Comparison of ENCODE assay signal across 8 mouse cellular contexts in the genomic region with DNA sequence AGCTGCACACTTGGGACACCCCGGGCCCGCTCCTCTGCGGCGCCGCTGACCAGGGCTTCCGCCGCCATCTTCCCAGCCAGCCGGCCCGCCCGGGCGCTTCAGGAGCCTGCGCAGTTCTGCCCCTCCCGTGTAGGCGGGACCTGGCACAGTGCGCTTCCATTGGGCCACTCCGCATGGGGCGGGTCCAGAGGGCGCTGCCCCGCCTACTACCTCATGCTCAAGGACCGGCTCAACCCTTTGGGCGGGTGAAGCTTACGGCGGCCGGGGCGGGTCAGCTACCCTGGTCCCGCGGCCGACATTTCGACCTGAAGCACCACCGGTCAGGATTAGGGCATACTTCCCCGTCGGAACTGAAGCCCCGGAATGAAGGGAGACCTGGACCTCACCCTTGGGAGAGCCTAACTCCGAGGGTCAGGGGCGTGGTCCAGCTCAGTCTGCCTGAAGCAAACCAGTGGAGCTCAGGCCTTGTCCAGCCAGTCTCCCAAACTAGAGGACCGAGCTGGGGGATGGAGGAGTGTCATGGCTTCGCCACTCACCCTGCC. TPM values are rescaled to one million over a fixed set of nuclear protein-coding genes. Genes with fewer than 3 reads are reported as not detected.
DNase-seq lines count a peak whose midpoint lies in the region; ATAC-seq and TF ChIP-seq lines count a peak whose summit lies in the region.

TSS of gene Sbf1 (minus strand) at position 122 of the 542 bp plus-strand sequence.

- intact Hi-C loops in heart, postnatal 10 days (cut with DNase I), result loop anchor here (10.0 kb wide), 1 partner anchor 500 kb away; the partner anchor contains the start of genes Alg12 and Creld2

- peak; percentile 91 for ATAC-seq in cerebellum, adult (ENCODE audit: insufficient number of reproducible peaks, low FRiP score, low TSS enrichment)
- peak; percentile 100 for ATAC-seq in forebrain, embryonic 13.5 days
- peak; percentile 100 for ATAC-seq in liver, postnatal 0 days
- peak; percentile 99 for ATAC-seq in neural tube, embryonic 14.5 days (ENCODE audit: low read depth)

- peak; percentile 99 for DNase-seq in heart, postnatal 10 days
- peak; percentile 83 for DNase-seq in large intestine, adult 2 months (ENCODE audit: low read depth, low spot score)
- DNase-seq in liver, postnatal 0 days, result peak; percentile 99
- DNase-seq in testis, postnatal 10 days (ENCODE audit: low spot score), result peak; percentile 99

- no peaks in the 10 kb centered on the region for H3K36me3 ChIP-seq in ES-Bruce4 (ENCODE audit: control insufficient read depth, insufficient read depth, low read length, poor library complexity, severe bottlenecking)
- H3K36me3 ChIP-seq in forebrain, embryonic 13.5 days (ENCODE audit: poor library complexity, severe bottlenecking), result no peaks in the 10 kb centered on the region
- H3K36me3 ChIP-seq in liver, postnatal 0 days (replicated peaks; ENCODE audit: insufficient read depth, low read length), result no peaks in the 10 kb centered on the region
- no peaks in the 10 kb centered on the region for H3K36me3 ChIP-seq in neural tube, embryonic 14.5 days (ENCODE audit: control insufficient read depth, insufficient read depth, low read length)

- peak within 1 kb of the TSS; percentile 83 for H3K9ac ChIP-seq in ES-Bruce4 (ENCODE audit: low read depth, poor library complexity, severe bottlenecking)
- peak within 1 kb of the TSS; percentile 93 for H3K9ac ChIP-seq in forebrain, embryonic 13.5 days
- H3K9ac ChIP-seq in liver, postnatal 0 days (replicated peaks), result peak within 1 kb of the TSS; percentile 86
- peak within 1 kb of the TSS; percentile 88 for H3K9ac ChIP-seq in neural tube, embryonic 14.5 days (replicated peaks; ENCODE audit: low read depth, low read length)

- no peaks in the 10 kb centered on the region for H3K9me3 ChIP-seq in ES-Bruce4 (replicated peaks; ENCODE audit: control insufficient read depth, insufficient read depth, low read length, poor library complexity, severe bottlenecking)
- no peaks in the 10 kb centered on the region for H3K9me3 ChIP-seq in forebrain, embryonic 13.5 days (replicated peaks)
- no peaks in the 10 kb centered on the region for H3K9me3 ChIP-seq in liver, postnatal 0 days (ENCODE audit: low read length)
- no peaks in the 10 kb centered on the region for H3K9me3 ChIP-seq in neural tube, embryonic 14.5 days (ENCODE audit: control insufficient read depth, low read length)

- WGBS in forebrain, embryonic 13.5 days, result 1% methylated on average over 37 of the region's 37 CpGs
- under 1% methylated on average over 37 of the region's 37 CpGs for WGBS in large intestine, adult 2 months
- under 1% methylated on average over 37 of the region's 37 CpGs for WGBS in liver, postnatal 0 days (ENCODE audit: insufficient replicate concordance)
- WGBS in neural tube, embryonic 14.5 days, result under 1% methylated on average over 34 of the region's 37 CpGs

- H3K27me3 ChIP-seq in ES-Bruce4 (ENCODE audit: control insufficient read depth, insufficient read depth, low read length, poor library complexity, severe bottlenecking), result no peaks in the 10 kb centered on the region
- no peaks in the 10 kb centered on the region for H3K27me3 ChIP-seq in forebrain, embryonic 13.5 days
- no peaks in the 10 kb centered on the region for H3K27me3 ChIP-seq in liver, postnatal 0 days (ENCODE audit: insufficient read depth, low read length)
- H3K27me3 ChIP-seq in neural tube, embryonic 14.5 days (ENCODE audit: control insufficient read depth, insufficient read depth, low read length), result no peaks in the 10 kb centered on the region

- no peak for TF ChIP-seq EP300 in ES-Bruce4 (IDR thresholded peaks at IDR 0.05; ENCODE audit: insufficient read depth, low read depth, low read length)
- TF ChIP-seq EP300 in liver, postnatal 0 days (IDR thresholded peaks at IDR 0.05; ENCODE audit: low read depth), result peak; percentile 62; the same call in 1 of the 2 replicates

- no peak for TF ChIP-seq CTCF in ES-Bruce4 (IDR thresholded peaks at IDR 0.05; ENCODE audit: low read depth, low read length)
- no peak for TF ChIP-seq CTCF in liver, postnatal 0 days (IDR thresholded peaks at IDR 0.05; ENCODE audit: low read depth)

- H3K4me3 ChIP-seq in ES-Bruce4 (ENCODE audit: low read depth, low read length), result peak within 1 kb of the TSS; percentile 91
- peak within 1 kb of the TSS; percentile 95 for H3K4me3 ChIP-seq in forebrain, embryonic 13.5 days
- H3K4me3 ChIP-seq in liver, postnatal 0 days (ENCODE audit: low read depth, low read length), result peak within 1 kb of the TSS; percentile 80
- peak within 1 kb of the TSS; percentile 97 for H3K4me3 ChIP-seq in neural tube, embryonic 14.5 days (ENCODE audit: low read depth, low read length)

- H3K4me2 ChIP-seq in forebrain, embryonic 13.5 days, result peak within 1 kb of the TSS; percentile 91
- peak within 1 kb of the TSS; percentile 71 for H3K4me2 ChIP-seq in liver, postnatal 0 days (ENCODE audit: low read depth, low read length)
- peak within 1 kb of the TSS; percentile 79 for H3K4me2 ChIP-seq in neural tube, embryonic 14.5 days (ENCODE audit: low read depth, low read length)

- H3K27ac ChIP-seq in ES-Bruce4 (ENCODE audit: insufficient read depth, low read length), result no peak within 1 kb of the TSS
- H3K27ac ChIP-seq in forebrain, embryonic 13.5 days, result peak within 1 kb of the TSS; percentile 25; the same call in 1 of the 2 replicates
- H3K27ac ChIP-seq in liver, postnatal 0 days (ENCODE audit: low read depth), result peak within 1 kb of the TSS; percentile 62
- peak within 1 kb of the TSS; percentile 34; the same call in 1 of the 2 replicates for H3K27ac ChIP-seq in neural tube, embryonic 14.5 days (ENCODE audit: low read depth, low read length)

- H3K4me1 ChIP-seq in ES-Bruce4 (ENCODE audit: control insufficient read depth, insufficient read depth, low read length), result no peaks in the 10 kb centered on the region
- H3K4me1 ChIP-seq in forebrain, embryonic 13.5 days, result peaks cover 33% of the 10 kb centered on the region
- H3K4me1 ChIP-seq in liver, postnatal 0 days (ENCODE audit: insufficient read depth), result peaks cover 23% of the 10 kb centered on the region
- peaks cover 16% of the 10 kb centered on the region for H3K4me1 ChIP-seq in neural tube, embryonic 14.5 days (ENCODE audit: control insufficient read depth, insufficient read depth, low read length)

- TF ChIP-seq POLR2A in ES-Bruce4 (IDR thresholded peaks at IDR 0.05; ENCODE audit: insufficient read depth, low read length), result peak; percentile 30

RNA-seq across cellular contexts. Expression of gene Sbf1, which starts in this region (rescaled TPM):
- 51.5 and 66.1 TPM in 2 replicates for polyA plus RNA-seq in ES-Bruce4 (2011; ENCODE audit: insufficient read depth, insufficient read length, low read depth, missing spikeins)
- 66.0 and 76.1 TPM in 2 replicates for polyA plus RNA-seq in forebrain, embryonic 13.5 days (2015; fragmentation: Nextera tagmentation; extraction: Ambion mirVana)
- total RNA-seq in heart, postnatal 10 days (2021), result 10 to 100 TPM; 71.2 to 77.1 TPM
- 145 and 152 TPM in 2 replicates for polyA plus RNA-seq in large intestine, adult 2 months (2012; rRNA removed)
- polyA plus RNA-seq in liver, postnatal 0 days (2015; fragmentation: Nextera tagmentation; extraction: Ambion mirVana), result 16.5 and 17.0 TPM in 2 replicates
- 108 and 122 TPM in 2 replicates for polyA plus RNA-seq in neural tube, embryonic 14.5 days (2014; fragmentation: Nextera tagmentation; extraction: Ambion mirVana)
